Mouse (Mus musculus) midbrain, embryonic 13.5 days (tissue): Measurements from ENCODE around the gene Pigx. TPM values are rescaled to one million over a fixed set of nuclear protein-coding genes. Genes with fewer than 3 reads are reported as not detected.
"Not testable (repeated sequence)": the region's sequence is repeated elsewhere in the genome, so short reads cannot be mapped to it uniquely, and the experiment has no call there.

ENCODE experiments used
- ATAC-seq: fragments of 200-750 bp; cut with Nextera tagmentation; 2 replicates; pipeline ENCODE4 v1.8.0; 2017; ENCODE audit warnings: mild to moderate bottlenecking, moderate TSS enrichment, moderate library complexity
- H3K27ac ChIP-seq: fragments of 300-500 bp; sonication (generic); 2 replicates; pipeline ENCODE4 v1.5.1; 2015; ENCODE audit warnings: inconsistent platforms, mild to moderate bottlenecking, moderate library complexity
- H3K27me3 ChIP-seq: fragments of 300-500 bp; sonication (generic); 2 replicates; pipeline ENCODE4 v1.6.1; 2015; ENCODE audit warnings: mild to moderate bottlenecking, inconsistent platforms
- H3K36me3 ChIP-seq: fragments of 300-500 bp; sonication (generic); 2 replicates; pipeline ENCODE4 v1.6.1; 2015; ENCODE audit warnings: mild to moderate bottlenecking, inconsistent platforms
- H3K4me1 ChIP-seq: fragments of 300-500 bp; sonication (generic); replicated peaks from 2 replicates; pipeline ENCODE4 v1.6.1; 2015; ENCODE audit warnings: inconsistent platforms
- H3K4me2 ChIP-seq: fragments of 300-500 bp; sonication (generic); replicated peaks from 2 replicates; pipeline ENCODE4 v1.6.1; 2015; ENCODE audit warnings: moderate library complexity, mild to moderate bottlenecking, inconsistent platforms
- H3K4me3 ChIP-seq: fragments of 300-500 bp; sonication (generic); replicated peaks from 2 replicates; pipeline ENCODE4 v1.5.1; 2015; ENCODE audit warnings: mild to moderate bottlenecking, inconsistent platforms
- H3K9ac ChIP-seq: fragments of 300-500 bp; sonication (generic); replicated peaks from 2 replicates; pipeline ENCODE4 v1.6.1; 2015; ENCODE audit warnings: mild to moderate bottlenecking, inconsistent platforms
- H3K9me3 ChIP-seq: fragments of 300-500 bp; sonication (generic); 2 replicates; pipeline ENCODE4 v1.6.1; 2016; ENCODE audit warnings: mild to moderate bottlenecking, inconsistent platforms
- WGBS: fragments of 180-500 bp; shearing (Covaris S2); methylation state at CpG from one replicate; pipeline ENCODE4 v1.1.7; 2015; 5-methylcytosine and 5-hydroxymethylcytosine counted together
- polyA plus RNA-seq: library from polyadenylated mRNA; unstranded; fragments of >200 nt; fragmentation: Nextera tagmentation; extraction: Ambion mirVana; gene quantifications from 2 replicates; pipeline ENCODE4 v1.2.1, GENCODE M21; 2015

Gene Pigx
- polyA plus RNA-seq, 1 experiment from 2014 or later: 153 TPM

DNA sequence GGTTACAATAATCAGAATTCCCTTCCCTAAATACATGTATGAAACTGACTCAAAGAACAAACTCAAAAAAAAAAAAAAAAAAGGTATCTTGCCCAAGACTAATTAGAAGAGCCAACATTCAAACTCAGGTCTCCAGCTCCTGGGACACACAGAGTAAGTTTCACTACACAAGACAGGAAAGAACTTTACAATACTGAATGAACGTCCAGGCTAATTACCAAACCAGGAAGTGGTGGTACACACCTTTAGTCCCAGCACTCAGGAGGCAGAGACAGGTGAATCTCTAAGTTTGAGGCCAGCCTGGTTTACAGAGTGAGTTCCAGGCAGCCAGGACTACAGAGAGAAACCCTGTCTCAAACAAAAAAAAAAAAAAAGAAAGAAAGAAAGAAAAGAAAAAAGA lies 23.8 kb downstream of the Pigx start:
- Histone ChIP-seq H3K9ac (no peak overlapping the region), H3K27me3 (no peaks in the 10 kb centered on the region), H3K36me3 (no peaks in the 10 kb centered on the region; the same call in 1 of the 2 replicates), H3K4me1 (peaks cover 31% of the 10 kb centered on the region), H3K4me2 (no peak overlapping the region), H3K4me3 (no peak overlapping the region), H3K27ac (no peak overlapping the region), H3K9me3 (no peaks in the 10 kb centered on the region)
- 81% methylated on average over 1 of the region's 1 CpGs for WGBS
- no peak for ATAC-seq

DNA sequence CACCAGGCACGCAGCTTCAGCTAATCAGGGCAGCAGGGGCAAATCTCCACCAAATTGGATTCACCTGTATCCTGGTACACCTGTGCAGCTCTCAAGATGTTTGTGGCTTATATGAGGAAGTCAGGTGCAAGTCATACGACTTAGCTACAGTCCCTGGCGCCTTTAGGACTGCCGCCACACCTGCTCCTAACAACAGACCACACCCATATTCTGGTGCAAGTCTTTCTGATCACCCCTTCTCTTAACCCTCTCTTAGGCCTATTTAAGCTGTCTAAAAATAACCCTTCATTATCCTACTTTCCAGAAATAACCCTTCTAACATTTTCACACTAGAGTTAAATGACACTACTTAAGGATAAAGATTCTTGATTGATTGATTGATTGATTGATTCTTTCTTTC lies 29.5 kb downstream of the Pigx start:
- H3K27me3 ChIP-seq, H3K36me3 ChIP-seq, H3K27ac ChIP-seq, H3K4me3 ChIP-seq, H3K4me1 ChIP-seq, H3K4me2 ChIP-seq, ATAC-seq, H3K9me3 ChIP-seq, H3K9ac ChIP-seq: not testable (repeated sequence)
- 84% methylated on average over 4 of the region's 4 CpGs for WGBS

DNA sequence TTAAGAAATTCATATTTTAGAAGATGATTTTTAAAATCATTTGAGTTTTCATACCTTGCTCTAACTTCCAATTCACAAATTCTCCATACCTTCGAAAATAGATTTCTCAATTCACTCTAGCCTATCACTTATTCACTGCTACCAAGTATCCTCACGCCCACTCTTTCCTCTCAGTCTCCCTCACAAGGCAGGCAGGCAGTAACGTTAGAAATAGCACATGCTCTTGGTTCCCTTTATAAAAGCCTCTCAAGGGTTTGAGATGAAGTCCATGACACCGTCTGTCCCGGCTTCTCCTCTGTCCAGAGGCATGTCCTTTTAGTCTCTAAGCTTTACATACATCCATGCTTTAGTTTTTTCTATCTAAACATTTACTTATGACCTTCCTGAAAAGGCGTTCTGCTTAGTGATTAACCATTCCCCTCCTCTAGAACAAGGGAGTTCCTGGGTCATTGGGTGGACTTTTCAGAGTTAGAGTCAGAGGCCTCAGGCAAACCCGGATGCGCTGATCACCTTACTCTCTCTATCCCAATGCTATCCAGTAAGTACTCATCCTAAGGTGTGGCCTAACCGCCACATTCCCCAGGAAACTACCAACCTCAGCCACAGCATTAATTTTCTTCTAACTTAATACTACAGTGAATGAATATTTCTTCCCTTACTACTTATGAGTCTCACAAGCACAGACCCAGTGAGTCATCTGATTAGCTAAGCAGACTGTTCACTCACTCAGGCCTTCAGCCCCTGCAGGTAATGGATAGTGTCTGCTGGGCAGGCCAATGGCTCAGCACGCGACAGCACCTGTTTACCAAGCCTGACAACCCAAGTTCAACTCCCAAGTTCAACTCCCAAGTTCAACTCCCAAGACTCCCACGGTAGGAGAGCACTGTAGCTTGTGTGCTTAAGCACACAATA lies 30.9 kb downstream of the Pigx start:
- H3K4me3 ChIP-seq: no peak overlapping the region
- ATAC-seq: no peak
- no peaks in the 10 kb centered on the region for H3K9me3 ChIP-seq
- no peaks in the 10 kb centered on the region for H3K27me3 ChIP-seq
- no peaks in the 10 kb centered on the region for H3K36me3 ChIP-seq
- 89% methylated on average over 12 of the region's 12 CpGs for WGBS
- no peak overlapping the region for H3K27ac ChIP-seq
- no peaks in the 10 kb centered on the region; the same call in 1 of the 2 replicates for H3K4me1 ChIP-seq
- H3K4me2 ChIP-seq: no peak overlapping the region
- no peak overlapping the region for H3K9ac ChIP-seq

DNA sequence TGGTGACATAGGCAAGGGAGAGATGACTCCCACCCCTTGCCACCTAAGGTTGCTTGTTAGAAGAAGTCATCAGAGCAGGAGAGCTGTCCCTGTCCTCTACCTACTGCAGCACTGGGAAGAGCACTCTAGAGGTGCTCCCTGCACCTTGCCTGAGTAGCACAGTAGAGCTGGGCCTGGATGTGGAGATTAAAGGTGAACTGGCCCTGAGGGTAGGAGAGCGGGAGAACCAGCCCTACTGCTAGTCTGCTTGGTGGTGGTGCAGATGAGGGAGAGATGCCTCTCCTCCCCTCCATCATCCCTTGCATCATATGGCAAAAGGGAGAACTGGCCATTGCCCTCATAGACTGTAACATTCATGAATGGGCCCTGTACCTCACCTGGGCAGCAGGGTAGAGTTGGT lies 32.6 kb downstream of the Pigx start:
- Histone ChIP-seq H3K27ac (no peak overlapping the region), H3K27me3 (no peaks in the 10 kb centered on the region), H3K9me3 (no peaks in the 10 kb centered on the region), H3K4me3 (no peak overlapping the region), H3K4me1 (no peaks in the 10 kb centered on the region; the same call in 1 of the 2 replicates), H3K36me3 (no peaks in the 10 kb centered on the region), H3K9ac (no peak overlapping the region), H3K4me2 (no peak overlapping the region)
- ATAC-seq: 0 out of 2 replicates have a peak, but pooled peaks have one; percentile 24
- 100% methylated on average over 1 of the region's 1 CpGs for WGBS

DNA sequence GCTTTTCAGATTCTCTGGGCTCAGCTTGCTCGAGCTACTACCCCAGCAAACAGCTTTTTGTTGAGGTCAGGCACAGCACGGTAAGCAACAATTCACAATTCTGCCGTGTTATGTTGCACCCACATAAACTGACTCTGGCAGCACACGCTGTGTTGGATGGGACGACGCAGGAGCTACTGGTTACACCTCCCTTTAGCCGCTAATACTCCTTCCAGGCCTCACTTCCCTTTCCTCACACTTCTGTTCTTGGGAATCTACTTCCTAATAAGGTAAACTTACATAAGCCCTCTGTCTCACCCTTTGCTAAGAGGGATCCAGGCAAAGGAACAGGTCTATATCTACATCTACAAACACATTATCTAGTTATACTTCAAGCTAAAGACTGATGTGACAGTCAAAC lies 35.6 kb downstream of the Pigx start:
- Histone ChIP-seq H3K27ac (no peak overlapping the region), H3K9me3 (no peaks in the 10 kb centered on the region), H3K4me2 (no peak overlapping the region), H3K36me3 (no peaks in the 10 kb centered on the region), H3K4me1 (peaks cover 5% of the 10 kb centered on the region; the same call in 1 of the 2 replicates), H3K4me3 (no peak overlapping the region), H3K27me3 (no peaks in the 10 kb centered on the region), H3K9ac (no peak overlapping the region)
- no peak for ATAC-seq
- 88% methylated on average over 7 of the region's 7 CpGs for WGBS

DNA sequence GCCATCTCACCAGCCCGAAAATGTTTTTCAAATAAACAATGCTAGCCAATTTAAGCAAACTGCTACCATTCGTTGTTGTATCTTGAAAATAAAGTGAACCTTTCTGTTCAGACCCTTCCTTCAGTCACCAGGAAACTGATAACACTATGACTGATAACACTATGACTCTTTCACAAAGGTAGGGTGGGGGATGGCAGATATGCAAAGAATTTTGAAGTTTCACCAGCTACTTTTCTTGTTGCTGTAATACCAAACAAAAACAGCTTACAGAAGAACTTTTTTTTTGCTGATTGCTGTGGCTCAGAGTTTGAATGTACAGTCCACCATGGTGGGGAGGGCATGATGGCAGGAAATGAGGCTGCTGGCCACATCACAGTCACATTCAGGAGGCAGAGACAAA lies 37.3 kb downstream of the Pigx start:
- no peak for ATAC-seq
- H3K27ac ChIP-seq: no peak overlapping the region
- no peak overlapping the region for H3K4me3 ChIP-seq
- no peaks in the 10 kb centered on the region for H3K36me3 ChIP-seq
- no peaks in the 10 kb centered on the region for H3K27me3 ChIP-seq
- no peak overlapping the region for H3K9ac ChIP-seq
- H3K4me2 ChIP-seq: no peak overlapping the region
- 88% methylated on average over 2 of the region's 2 CpGs for WGBS
- no peaks in the 10 kb centered on the region for H3K9me3 ChIP-seq
- H3K4me1 ChIP-seq: peaks cover 5% of the 10 kb centered on the region; the same call in 1 of the 2 replicates

DNA sequence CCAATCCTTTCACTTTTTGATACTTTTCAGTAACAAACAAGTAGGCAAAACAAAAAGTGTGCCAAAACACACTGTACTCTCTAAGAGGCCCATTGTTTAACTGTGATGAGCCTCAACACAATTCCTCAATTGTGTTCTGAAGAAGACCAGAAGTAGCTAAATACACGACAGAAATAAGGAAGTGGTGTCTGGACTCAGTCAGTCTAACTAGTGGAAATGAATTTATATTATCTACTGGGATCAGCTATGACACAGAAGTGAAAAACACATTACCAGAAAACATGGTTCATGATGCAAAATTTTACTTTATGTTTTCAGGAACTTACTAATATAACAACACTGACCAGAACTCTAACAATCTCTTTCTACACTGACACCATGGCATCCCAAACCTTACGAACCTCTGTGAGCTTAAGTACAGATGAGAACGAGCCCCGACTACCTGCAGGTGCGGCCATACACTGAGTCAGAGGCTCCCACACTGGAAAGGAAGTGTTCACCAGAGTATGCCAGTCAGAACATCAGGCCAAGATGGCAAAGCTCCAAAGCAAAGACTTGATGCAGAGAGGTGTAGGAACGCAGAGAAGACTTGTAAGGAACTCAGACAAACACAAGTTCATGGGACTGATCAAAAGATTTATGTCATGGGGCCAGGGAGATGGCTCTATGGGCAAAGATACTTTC lies 39.6 kb downstream of the Pigx start:
- no peak overlapping the region for H3K27ac ChIP-seq
- ATAC-seq: no peak
- no peaks in the 10 kb centered on the region for H3K36me3 ChIP-seq
- H3K4me1 ChIP-seq: peaks cover 5% of the 10 kb centered on the region; the same call in 1 of the 2 replicates
- H3K9me3 ChIP-seq: no peaks in the 10 kb centered on the region
- H3K4me3 ChIP-seq: no peak overlapping the region
- WGBS: 86% methylated on average over 6 of the region's 6 CpGs
- no peak overlapping the region for H3K4me2 ChIP-seq
- H3K27me3 ChIP-seq: no peaks in the 10 kb centered on the region
- H3K9ac ChIP-seq: no peak overlapping the region

DNA sequence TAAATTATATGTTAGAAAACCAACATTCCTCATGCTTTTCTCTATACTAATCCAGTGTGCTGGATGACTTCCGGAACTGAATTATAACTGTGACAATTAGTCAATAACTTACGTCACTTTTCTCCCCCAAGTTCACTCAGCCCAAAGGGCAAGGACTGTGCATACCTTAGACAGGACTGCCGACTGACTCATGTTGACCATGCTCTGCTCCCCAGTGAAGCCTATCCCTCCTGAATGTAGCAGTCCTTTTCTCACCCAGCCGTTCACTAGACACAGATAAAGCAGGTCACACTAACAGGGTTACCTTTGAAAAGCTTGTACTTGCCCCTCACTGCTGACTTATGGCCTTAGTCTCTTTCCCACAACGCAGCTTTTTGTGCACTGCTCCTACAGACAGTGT lies 40.7 kb downstream of the Pigx start:
- Histone ChIP-seq H3K9ac (no peak overlapping the region), H3K27ac (no peak overlapping the region), H3K27me3 (no peaks in the 10 kb centered on the region), H3K36me3 (no peaks in the 10 kb centered on the region), H3K9me3 (no peaks in the 10 kb centered on the region), H3K4me2 (no peak overlapping the region), H3K4me1 (0 out of 2 replicates have a peak, but pooled peaks cover 5% of the 10 kb centered on the region), H3K4me3 (no peak overlapping the region)
- ATAC-seq: no peak
- WGBS: 90% methylated on average over 5 of the region's 5 CpGs

DNA sequence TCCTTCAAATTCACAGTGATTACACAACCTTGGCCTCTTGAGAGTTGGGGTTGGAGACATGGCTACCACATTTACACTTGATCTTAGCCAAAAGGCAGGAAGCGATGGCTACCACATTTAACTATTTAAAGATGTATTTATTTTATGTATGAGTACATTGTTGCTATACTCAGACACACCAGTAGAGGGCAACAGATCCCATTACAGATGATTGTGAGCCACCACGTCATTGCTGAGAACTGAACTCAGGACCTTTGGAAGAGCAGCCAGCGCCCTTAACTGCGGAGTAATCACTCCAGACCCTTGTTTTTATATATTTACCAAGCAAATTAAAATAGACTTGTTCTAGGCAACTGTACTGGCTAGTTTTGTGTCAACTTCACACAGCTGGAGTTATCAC lies 57.2 kb downstream of the Pigx start:
- WGBS: 93% methylated on average over 4 of the region's 4 CpGs
- no peak for ATAC-seq

More for the DNA sequence above, 57.2 kb downstream of the Pigx start:
- Histone ChIP-seq H3K9me3 (no peaks in the 10 kb centered on the region), H3K27me3 (no peaks in the 10 kb centered on the region), H3K27ac (no peak overlapping the region), H3K9ac (no peak overlapping the region), H3K4me3 (no peak overlapping the region), H3K36me3 (peaks cover 71% of the 10 kb centered on the region), H3K4me1 (no peaks in the 10 kb centered on the region), H3K4me2 (no peak overlapping the region)

Other genes with a start within 250 kb of the Pigx start
- gene Meltf, start 220.9 kb downstream of the Pigx start, polyA plus RNA-seq: 0.16 and 0.17 TPM in 2 replicates
- 2.5 and 3.3 TPM in 2 replicates for gene Pigz, start 165.9 kb downstream of the Pigx start, polyA plus RNA-seq
- gene 0610012G03Rik, start 151.2 kb downstream of the Pigx start, polyA plus RNA-seq: 100 and 104 TPM in 2 replicates
- gene Ncbp2, start 151.2 kb downstream of the Pigx start, polyA plus RNA-seq: 118 and 122 TPM in 2 replicates
- 19.0 and 20.6 TPM in 2 replicates for gene Senp5, start 96.5 kb downstream of the Pigx start, polyA plus RNA-seq
- gene Pak2, start 20.4 kb downstream of the Pigx start, polyA plus RNA-seq: 41.9 and 43.6 TPM in 2 replicates
- gene Cep19, start 60 bp upstream of the Pigx start, polyA plus RNA-seq: 45.6 and 46.9 TPM in 2 replicates
- 5.9 and 7.1 TPM in 2 replicates for gene Nrros, start 65.9 kb upstream of the Pigx start, polyA plus RNA-seq
- gene Bex6, start 80.1 kb upstream of the Pigx start, polyA plus RNA-seq: not detected in 2 replicates
- gene Fbxo45, start 147.4 kb upstream of the Pigx start, polyA plus RNA-seq: 8.3 and 8.4 TPM in 2 replicates
- gene Wdr53, start 147.5 kb upstream of the Pigx start, polyA plus RNA-seq: 15.6 and 16.2 TPM in 2 replicates
- 0.14 and 0.15 TPM in 2 replicates for gene Smco1, start 171.7 kb upstream of the Pigx start, polyA plus RNA-seq
- gene Rnf168, start 177.7 kb upstream of the Pigx start, polyA plus RNA-seq: 26.9 and 29.7 TPM in 2 replicates
- 28.5 and 33.1 TPM in 2 replicates for gene Ubxn7, start 232.5 kb upstream of the Pigx start, polyA plus RNA-seq